Mouse (Mus musculus): ENCODE results near the gene Sis. TPM values are rescaled to one million over a fixed set of nuclear protein-coding genes. Genes with fewer than 3 reads are reported as not detected.

The Sis gene
- not detected for total RNA-seq (2023)

GRCm38 (mm10) chr3:72967675-72968074, at the start of gene Sis:
Gene Sis (minus strand): TSS chr3:72967863.

Other genes with a start within 250 kb of the Sis start
- gene Slitrk3, start 89.9 kb upstream of the Sis start, total RNA-seq (2023), result not detected

All from neutrophil, adult 59 days (primary cell).